Mouse (Mus musculus) embryonic facial prominence, embryonic 14.5 days (tissue): Measurements from ENCODE around the gene Gm20388. TPM values are rescaled to one million over a fixed set of nuclear protein-coding genes. Genes with fewer than 3 reads are reported as not detected.

Source experiments
- ATAC-seq: fragments of 200-750 bp; cut with Nextera tagmentation; 2 replicates; pipeline ENCODE4 v1.8.0; 2017; ENCODE audit warnings: low read depth, moderate number of reproducible peaks, moderate TSS enrichment
- DNase-seq: peaks from one replicate; pipeline ENCODE4 v3.0.0-alpha.2; 2015; ENCODE audit warnings: low spot score
- H3K27ac ChIP-seq: fragments of 300-500 bp; sonication (generic); replicated peaks from 2 replicates; pipeline ENCODE4 v1.5.1; 2014; ENCODE audit warnings: low read depth, mild to moderate bottlenecking, low read length, moderate library complexity
- H3K27me3 ChIP-seq: fragments of 300-500 bp; sonication (generic); replicated peaks from 2 replicates; pipeline ENCODE4 v1.6.1; 2014; ENCODE audit warnings: low read length; ENCODE audit not compliant: control insufficient read depth, insufficient read depth
- H3K36me3 ChIP-seq: fragments of 300-500 bp; sonication (generic); 2 replicates; pipeline ENCODE4 v1.6.1; 2014; ENCODE audit warnings: low read length, mixed read lengths; ENCODE audit not compliant: control insufficient read depth, insufficient read depth
- H3K4me1 ChIP-seq: fragments of 300-500 bp; sonication (generic); 2 replicates; pipeline ENCODE4 v1.6.1; 2014; ENCODE audit warnings: antibody characterized with exemption, low read length; ENCODE audit not compliant: control insufficient read depth, insufficient read depth
- H3K4me2 ChIP-seq: fragments of 300-500 bp; sonication (generic); 2 replicates; pipeline ENCODE4 v1.6.1; 2014; ENCODE audit warnings: low read depth, mild to moderate bottlenecking, low read length, moderate library complexity, mixed read lengths
- H3K4me3 ChIP-seq: fragments of 300-500 bp; sonication (generic); 2 replicates; pipeline ENCODE4 v1.5.1; 2014; ENCODE audit warnings: low read depth, mild to moderate bottlenecking, low read length
- H3K9ac ChIP-seq: fragments of 300-500 bp; sonication (generic); 2 replicates; pipeline ENCODE4 v1.6.1; 2014; ENCODE audit warnings: low read depth, mild to moderate bottlenecking, low read length, moderate library complexity, mixed read lengths
- H3K9me3 ChIP-seq: fragments of 300-500 bp; sonication (generic); 2 replicates; pipeline ENCODE4 v1.6.1; 2016; ENCODE audit warnings: low read length; ENCODE audit not compliant: control insufficient read depth
- WGBS: fragments of 180-500 bp; shearing (Covaris S2); extraction: QIAGEN DNeasy Blood & Tissue Kit; methylation state at CpG from one replicate; pipeline ENCODE4 v1.1.7; 2014; 5-methylcytosine and 5-hydroxymethylcytosine counted together
- polyA plus RNA-seq: library from polyadenylated mRNA; unstranded; fragments of >200 nt; fragmentation: Nextera tagmentation; extraction: Ambion mirVana; gene quantifications from 2 replicates; pipeline ENCODE4 v1.2.1, GENCODE M21; 2014

Gene Gm20388
- polyA plus RNA-seq, 1 experiment from 2014 or later: not detected

DNA sequence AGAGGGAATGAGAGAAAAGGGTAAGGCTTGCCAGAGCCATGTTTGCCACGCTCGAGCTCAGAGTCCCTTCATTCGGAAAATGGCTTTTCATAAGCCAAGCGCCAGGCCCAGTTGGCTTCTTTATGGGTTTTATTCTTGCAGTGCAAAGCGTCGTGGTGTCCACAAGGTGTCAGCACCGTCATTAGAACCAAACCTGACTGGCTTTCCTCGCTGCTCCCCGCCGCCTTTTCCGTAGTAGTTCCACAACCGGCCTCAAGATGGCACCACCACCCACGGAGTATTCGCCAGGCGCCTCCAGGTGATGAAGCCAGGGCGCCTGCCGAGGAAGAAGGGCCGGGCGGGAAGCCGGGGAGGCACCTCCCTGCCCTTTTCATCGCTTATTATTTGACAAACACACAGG lies 1202.6 kb downstream of the Gm20388 start:
- ATAC-seq (peak; percentile 41), DNase-seq (peak; percentile 93)
- peaks cover 5% of the 10 kb centered on the region; the same call in 1 of the 2 replicates for H3K4me1 ChIP-seq
- H3K36me3 ChIP-seq: no peaks in the 10 kb centered on the region
- H3K27me3 ChIP-seq: peaks cover 51% of the 10 kb centered on the region
- H3K4me2 ChIP-seq: peak overlapping the region; percentile 40
- WGBS: under 1% methylated on average over 20 of the region's 21 CpGs
- no peaks in the 10 kb centered on the region for H3K9me3 ChIP-seq
- H3K4me3 ChIP-seq: peak overlapping the region; percentile 6; the same call in 1 of the 2 replicates
- no peak overlapping the region for H3K9ac ChIP-seq
- no peak overlapping the region for H3K27ac ChIP-seq

DNA sequence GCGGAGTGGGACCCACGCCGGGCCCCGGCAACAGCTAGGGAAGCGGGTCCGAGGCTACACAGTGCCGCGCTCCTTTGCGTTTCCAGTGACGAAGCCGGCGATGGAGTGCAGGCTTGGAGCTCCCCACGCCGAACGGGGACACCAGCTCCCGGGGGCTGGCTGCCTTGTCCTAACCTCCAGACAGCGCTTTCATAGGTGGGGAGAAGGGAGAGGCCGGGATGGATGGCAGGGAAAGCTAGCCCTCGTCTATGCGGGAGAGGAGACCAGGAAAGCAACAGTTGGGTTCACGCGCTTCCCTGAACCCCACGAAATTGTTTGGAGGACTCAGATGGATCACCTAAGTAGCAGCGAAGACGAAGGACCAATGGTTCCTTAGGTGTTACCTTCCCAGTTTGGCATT lies 1204.5 kb downstream of the Gm20388 start:
- no peak overlapping the region; the same call in 1 of the 2 replicates for H3K27ac ChIP-seq

DNA sequence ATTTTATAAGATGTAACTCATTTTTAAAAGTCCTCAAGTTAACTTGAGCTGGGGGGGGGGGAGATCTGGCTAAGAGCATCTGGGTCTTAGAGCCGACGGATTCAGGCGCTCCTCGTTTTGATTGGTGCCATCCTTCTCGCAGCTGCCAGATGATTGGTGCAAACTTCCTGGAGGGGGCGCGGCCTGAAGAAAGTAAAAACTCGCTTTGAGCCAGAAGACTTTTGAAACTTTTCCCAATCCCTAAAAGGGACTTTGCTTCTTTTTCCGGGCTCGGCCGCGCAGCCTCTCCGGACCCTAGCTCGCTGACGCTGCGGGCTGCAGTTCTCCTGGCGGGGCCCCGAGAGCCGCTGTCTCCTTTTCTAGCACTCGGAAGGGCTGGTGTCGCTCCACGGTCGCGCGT lies 1205.3 kb downstream of the Gm20388 start, which contains the start of gene Foxc2:
Gene Foxc2 (plus strand): TSS at position 224 of the 400 bp plus-strand sequence.
- Histone ChIP-seq H3K9me3 (no peaks in the 10 kb centered on the region), H3K4me1 (peaks cover 5% of the 10 kb centered on the region), H3K4me3 (peak within 1 kb of the TSS; percentile 59), H3K4me2 (peak within 1 kb of the TSS; percentile 91), H3K27me3 (peaks cover 76% of the 10 kb centered on the region), H3K36me3 (no peaks in the 10 kb centered on the region), H3K9ac (peak within 1 kb of the TSS; percentile 77), H3K27ac (peak within 1 kb of the TSS; percentile 88)
- 0% methylated on average over 24 of the region's 25 CpGs for WGBS
- DNase-seq (peak; percentile 98), ATAC-seq (peak; percentile 76)

More for the DNA sequence above, 1204.5 kb downstream of the Gm20388 start:
- peak overlapping the region; percentile 45; the same call in 1 of the 2 replicates for H3K9ac ChIP-seq
- H3K27me3 ChIP-seq: peaks cover 67% of the 10 kb centered on the region
- peak overlapping the region; percentile 25 for H3K4me3 ChIP-seq
- peak overlapping the region; percentile 91 for H3K4me2 ChIP-seq
- DNase-seq (no peak), ATAC-seq (no peak)
- WGBS: 6% methylated on average over 24 of the region's 25 CpGs
- H3K36me3 ChIP-seq: no peaks in the 10 kb centered on the region
- H3K9me3 ChIP-seq: no peaks in the 10 kb centered on the region
- H3K4me1 ChIP-seq: peaks cover 5% of the 10 kb centered on the region

DNA sequence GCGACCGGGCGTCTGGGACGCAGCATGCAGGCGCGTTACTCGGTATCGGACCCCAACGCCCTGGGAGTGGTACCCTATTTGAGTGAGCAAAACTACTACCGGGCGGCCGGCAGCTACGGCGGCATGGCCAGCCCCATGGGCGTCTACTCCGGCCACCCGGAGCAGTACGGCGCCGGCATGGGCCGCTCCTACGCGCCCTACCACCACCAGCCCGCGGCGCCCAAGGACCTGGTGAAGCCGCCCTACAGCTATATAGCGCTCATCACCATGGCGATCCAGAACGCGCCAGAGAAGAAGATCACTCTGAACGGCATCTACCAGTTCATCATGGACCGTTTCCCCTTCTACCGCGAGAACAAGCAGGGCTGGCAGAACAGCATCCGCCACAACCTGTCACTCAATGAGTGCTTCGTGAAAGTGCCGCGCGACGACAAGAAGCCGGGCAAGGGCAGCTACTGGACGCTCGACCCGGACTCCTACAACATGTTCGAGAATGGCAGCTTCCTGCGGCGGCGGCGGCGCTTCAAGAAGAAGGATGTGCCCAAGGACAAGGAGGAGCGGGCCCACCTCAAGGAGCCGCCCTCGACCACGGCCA lies 1206.0 kb downstream of the Gm20388 start:
- Histone ChIP-seq H3K27ac (peak overlapping the region; percentile 88), H3K4me2 (peak overlapping the region; percentile 91), H3K4me3 (peak overlapping the region; percentile 59), H3K9ac (peak overlapping the region; percentile 77), H3K4me1 (peaks cover 5% of the 10 kb centered on the region), H3K9me3 (no peaks in the 10 kb centered on the region), H3K27me3 (peaks cover 83% of the 10 kb centered on the region), H3K36me3 (no peaks in the 10 kb centered on the region)
- under 1% methylated on average over 44 of the region's 55 CpGs for WGBS
- no peak for DNase-seq
- peak; percentile 34; the same call in 1 of the 2 replicates for ATAC-seq

DNA sequence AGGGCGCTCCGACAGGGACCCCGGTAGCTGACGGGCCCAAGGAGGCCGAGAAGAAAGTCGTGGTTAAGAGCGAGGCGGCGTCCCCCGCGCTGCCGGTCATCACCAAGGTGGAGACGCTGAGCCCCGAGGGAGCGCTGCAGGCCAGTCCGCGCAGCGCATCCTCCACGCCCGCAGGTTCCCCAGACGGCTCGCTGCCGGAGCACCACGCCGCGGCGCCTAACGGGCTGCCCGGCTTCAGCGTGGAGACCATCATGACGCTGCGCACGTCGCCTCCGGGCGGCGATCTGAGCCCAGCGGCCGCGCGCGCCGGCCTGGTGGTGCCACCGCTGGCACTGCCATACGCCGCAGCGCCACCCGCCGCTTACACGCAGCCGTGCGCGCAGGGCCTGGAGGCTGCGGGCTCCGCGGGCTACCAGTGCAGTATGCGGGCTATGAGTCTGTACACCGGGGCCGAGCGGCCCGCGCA lies 1206.6 kb downstream of the Gm20388 start:
- no peaks in the 10 kb centered on the region for H3K36me3 ChIP-seq
- 1% methylated on average over 20 of the region's 62 CpGs for WGBS
- H3K4me3 ChIP-seq: peak overlapping the region; percentile 59
- peaks cover 86% of the 10 kb centered on the region for H3K27me3 ChIP-seq
- H3K4me1 ChIP-seq: peaks cover 5% of the 10 kb centered on the region
- peak overlapping the region; percentile 52 for H3K27ac ChIP-seq
- DNase-seq (no peak), ATAC-seq (no peak)
- H3K4me2 ChIP-seq: peak overlapping the region; percentile 91
- peak overlapping the region; percentile 77 for H3K9ac ChIP-seq
- no peaks in the 10 kb centered on the region for H3K9me3 ChIP-seq

DNA sequence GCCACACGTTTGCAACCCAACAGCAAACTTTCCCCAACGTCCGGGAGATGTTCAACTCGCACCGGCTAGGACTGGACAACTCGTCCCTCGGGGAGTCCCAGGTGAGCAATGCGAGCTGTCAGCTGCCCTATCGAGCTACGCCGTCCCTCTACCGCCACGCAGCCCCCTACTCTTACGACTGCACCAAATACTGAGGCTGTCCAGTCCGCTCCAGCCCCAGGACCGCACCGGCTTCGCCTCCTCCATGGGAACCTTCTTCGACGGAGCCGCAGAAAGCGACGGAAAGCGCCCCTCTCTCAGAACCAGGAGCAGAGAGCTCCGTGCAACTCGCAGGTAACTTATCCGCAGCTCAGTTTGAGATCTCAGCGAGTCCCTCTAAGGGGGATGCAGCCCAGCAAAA lies 1207.3 kb downstream of the Gm20388 start:
- H3K9ac ChIP-seq: peak overlapping the region; percentile 77
- peaks cover 5% of the 10 kb centered on the region for H3K4me1 ChIP-seq
- H3K36me3 ChIP-seq: no peaks in the 10 kb centered on the region
- peak overlapping the region; percentile 59 for H3K4me3 ChIP-seq
- H3K9me3 ChIP-seq: no peaks in the 10 kb centered on the region
- DNase-seq (no peak), ATAC-seq (no peak)
- under 1% methylated on average over 26 of the region's 28 CpGs for WGBS
- H3K27ac ChIP-seq: peak overlapping the region; percentile 52; the same call in 1 of the 2 replicates
- peak overlapping the region; percentile 91 for H3K4me2 ChIP-seq
- H3K27me3 ChIP-seq: peaks cover 91% of the 10 kb centered on the region

DNA sequence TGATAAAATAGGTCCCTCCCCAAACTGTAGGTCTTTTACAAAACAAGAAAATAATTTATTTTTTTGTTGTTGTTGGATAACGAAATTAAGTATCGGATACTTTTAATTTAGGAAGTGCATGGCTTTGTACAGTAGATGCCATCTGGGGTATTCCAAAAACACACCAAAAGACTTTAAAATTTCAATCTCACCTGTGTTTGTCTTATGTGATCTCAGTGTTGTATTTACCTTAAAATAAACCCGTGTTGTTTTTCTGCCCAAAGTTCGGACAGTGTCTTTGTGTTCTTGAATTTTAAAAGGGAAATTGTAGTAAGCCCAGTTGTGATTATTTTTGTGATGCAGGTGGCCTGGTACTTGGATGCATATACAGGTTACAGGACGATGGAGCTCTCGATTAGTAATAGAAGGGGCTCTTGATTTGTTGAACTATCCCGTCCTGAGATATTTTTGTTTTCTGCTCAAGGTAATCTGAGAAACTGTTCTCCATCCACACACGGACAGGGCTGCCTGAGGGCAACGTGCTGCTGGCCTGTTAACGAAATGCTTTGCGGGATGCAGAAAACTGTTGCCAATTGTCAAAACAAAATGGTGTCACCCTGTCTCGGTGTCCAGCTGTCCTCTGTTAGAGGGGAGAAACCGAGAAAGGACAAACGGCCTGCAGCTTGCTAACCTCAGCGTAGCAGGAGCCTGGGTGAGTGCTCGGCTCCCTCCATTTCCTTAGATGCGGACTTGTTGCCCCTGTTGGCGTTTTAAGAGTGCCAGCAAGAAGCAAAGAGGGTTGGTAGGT lies 1208.2 kb downstream of the Gm20388 start:
- H3K36me3 ChIP-seq: no peaks in the 10 kb centered on the region
- H3K27me3 ChIP-seq: peaks cover 95% of the 10 kb centered on the region
- 6% methylated on average over 18 of the region's 18 CpGs for WGBS
- H3K9ac ChIP-seq: peak overlapping the region; percentile 77
- DNase-seq (no peak), ATAC-seq (no peak)
- H3K4me2 ChIP-seq: peak overlapping the region; percentile 91
- peak overlapping the region; percentile 59 for H3K4me3 ChIP-seq
- peaks cover 5% of the 10 kb centered on the region for H3K4me1 ChIP-seq
- no peak overlapping the region for H3K27ac ChIP-seq
- H3K9me3 ChIP-seq: no peaks in the 10 kb centered on the region

DNA sequence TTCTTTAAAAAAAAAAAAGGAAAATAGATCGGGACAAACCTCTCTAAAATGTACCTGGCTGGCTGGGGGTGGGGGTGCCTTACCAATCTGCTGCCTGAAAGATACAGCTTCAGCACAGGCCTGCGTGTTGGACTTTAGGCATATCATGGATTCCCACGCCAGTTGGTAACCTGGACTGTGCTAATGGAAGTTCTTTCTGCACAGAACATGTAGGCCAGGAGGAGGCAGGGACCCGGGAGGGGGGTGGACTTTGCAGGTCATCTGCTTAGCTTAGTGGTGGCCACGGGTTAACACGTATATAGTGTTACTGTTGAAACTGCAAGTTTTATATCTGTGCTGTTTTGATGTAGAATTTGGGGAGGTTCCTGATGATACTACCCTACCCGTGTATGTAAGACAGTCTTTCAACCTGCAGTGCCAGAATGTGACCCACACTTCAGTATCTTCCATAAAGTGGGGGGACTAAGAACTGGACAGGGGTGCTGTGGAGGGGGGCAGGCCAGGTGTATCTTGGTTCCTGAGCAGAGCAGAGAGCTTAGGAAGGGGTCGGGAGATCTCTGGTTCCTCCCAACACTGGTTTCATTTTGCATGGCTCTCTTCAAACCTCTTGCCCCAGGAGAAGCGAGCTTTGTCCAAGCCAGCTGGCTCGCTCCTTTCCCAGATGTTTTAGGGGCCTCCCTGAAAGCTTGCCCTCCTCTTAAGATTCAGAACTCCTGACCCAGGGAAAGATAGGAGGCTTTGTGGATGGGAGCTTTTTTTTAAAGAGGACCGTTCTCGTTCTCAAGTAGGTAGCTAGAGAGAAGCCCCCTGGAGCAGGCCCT lies 1209.2 kb downstream of the Gm20388 start:
- Histone ChIP-seq H3K4me3 (peak overlapping the region; percentile 59), H3K4me2 (peak overlapping the region; percentile 91), H3K27ac (no peak overlapping the region), H3K4me1 (peaks cover 5% of the 10 kb centered on the region), H3K27me3 (peaks cover 95% of the 10 kb centered on the region), H3K36me3 (no peaks in the 10 kb centered on the region), H3K9me3 (no peaks in the 10 kb centered on the region), H3K9ac (peak overlapping the region; percentile 77)
- 20% methylated on average over 12 of the region's 12 CpGs for WGBS
- ATAC-seq (no peak), DNase-seq (no peak)
